Mouse (Mus musculus) lung, adult 2 months (tissue): ENCODE results near the gene Prss35. TPM values are rescaled to one million over a fixed set of nuclear protein-coding genes. Genes with fewer than 3 reads are reported as not detected.

Experiments used
- DNase-seq: peaks from one replicate; pipeline ENCODE4 v3.0.0; 2022
- H3K4me1 ChIP-seq: fragments of 200-500 bp; 2 replicates; pipeline ENCODE4 v1.6.1; 2011; ENCODE audit warnings: low read length; ENCODE audit not compliant: control insufficient read depth, insufficient read depth
- H3K4me3 ChIP-seq: fragments of 200-500 bp; replicated peaks from 2 replicates; pipeline ENCODE3; 2011; ENCODE audit warnings: low read depth, mild to moderate bottlenecking, control low read depth, low read length; ENCODE audit errors: extremely low read depth
- CTCF ChIP-seq: fragments of 200-500 bp; IDR thresholded peaks from 2 replicates; pipeline ENCODE4 v1.5.1; 2011; ENCODE audit warnings: mild to moderate bottlenecking, low read length, control low read depth; ENCODE audit not compliant: insufficient read depth
- POLR2A ChIP-seq: fragments of 200-500 bp; IDR thresholded peaks from 2 replicates; pipeline ENCODE4 v1.6.1; 2011; ENCODE audit warnings: low read depth, mild to moderate bottlenecking, control low read depth, low read length, borderline replicate concordance; ENCODE audit errors: extremely low read depth
- WGBS: fragments of 180-500 bp; shearing (Covaris S2); methylation state at CpG from one replicate; pipeline ENCODE4 v1.1.7; 2018; 5-methylcytosine and 5-hydroxymethylcytosine counted together
- polyA plus RNA-seq: library from polyadenylated mRNA; depleted of rRNA; stranded (reverse); fragments of >200 nt; gene quantifications from 2 replicates; pipeline ENCODE4 v1.2.3, GENCODE M21; 2012; rRNA removed

Prss35 gene
- 0.44 and 1.0 TPM in 2 replicates for polyA plus RNA-seq

DNA sequence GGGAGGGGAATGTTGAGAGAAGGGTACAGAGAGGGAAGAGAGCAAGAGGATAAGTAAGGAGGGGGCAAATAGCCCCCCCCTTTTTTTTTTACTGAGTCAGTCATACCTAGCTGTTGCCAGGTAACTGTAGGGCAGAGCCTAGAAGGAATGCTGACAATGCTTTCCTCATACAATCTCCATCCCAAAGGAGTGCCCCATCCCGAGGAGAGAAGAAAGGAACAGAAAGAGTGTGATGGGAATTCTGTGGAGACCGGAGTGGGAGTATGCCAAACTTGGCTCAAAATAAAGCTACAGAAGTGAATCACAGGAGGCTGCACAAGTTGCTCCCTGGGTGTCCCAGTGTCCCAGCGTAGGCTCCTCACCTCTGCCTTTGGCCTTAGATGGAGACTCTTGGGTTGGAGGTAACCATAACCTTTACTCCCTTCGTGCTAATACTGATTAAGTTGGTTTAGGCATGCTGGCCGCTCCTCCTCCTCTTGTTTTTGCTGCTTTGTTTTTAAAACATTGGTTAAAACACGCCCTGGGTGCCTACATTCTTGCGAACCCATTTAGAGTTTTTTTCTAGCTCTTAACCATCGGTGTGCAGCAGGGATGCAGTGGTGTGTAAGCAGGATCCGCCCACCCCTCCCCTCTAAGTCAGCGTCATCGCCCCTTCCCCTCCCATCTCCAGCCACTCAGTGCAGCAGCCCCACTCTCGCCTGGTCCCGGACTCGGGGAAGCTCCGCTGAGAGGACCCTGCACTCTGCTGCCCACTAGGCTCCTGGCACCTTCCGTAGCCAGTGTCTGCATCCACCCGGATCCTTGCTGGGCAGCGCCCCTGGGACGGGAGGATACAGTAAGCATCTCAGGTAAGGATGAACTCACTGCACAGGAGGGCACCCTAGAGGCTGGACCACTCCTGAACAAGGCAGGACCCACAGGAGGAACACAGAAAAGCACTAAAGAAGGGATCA lies at the start of gene Prss35:
Prss35 (plus strand) TSS at position 691 of the 953 bp plus-strand sequence.
- no peak for DNase-seq
- peaks cover 2% of the 10 kb centered on the region; the same call in 1 of the 2 replicates for H3K4me1 ChIP-seq
- WGBS: 5% methylated on average over 19 of the region's 19 CpGs
- no peak for TF ChIP-seq POLR2A
- no peak within 1 kb of the TSS for H3K4me3 ChIP-seq

DNA sequence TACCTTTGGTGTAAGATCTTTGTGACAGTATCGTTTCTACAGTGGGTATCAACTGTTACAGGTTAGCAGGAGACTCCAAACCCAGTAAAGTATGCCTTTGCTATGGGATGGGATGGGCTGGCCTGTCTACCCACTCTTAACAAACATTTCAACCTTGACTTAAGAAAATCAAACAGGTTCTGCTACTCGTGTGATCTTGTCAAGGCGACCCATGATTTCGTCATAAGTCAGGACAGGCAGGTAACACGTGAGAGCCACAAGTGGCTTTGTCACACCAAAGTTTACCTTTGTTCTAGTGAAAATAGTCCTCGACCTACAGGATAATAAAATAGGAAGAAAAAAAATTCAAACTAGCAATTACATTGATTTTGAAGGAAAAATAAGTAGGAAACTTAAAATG lies 49.5 kb upstream of the Prss35 start:
- DNase-seq: no peak
- H3K4me1 ChIP-seq: peaks cover 4% of the 10 kb centered on the region; the same call in 1 of the 2 replicates
- 69% methylated on average over 6 of the region's 6 CpGs for WGBS
- H3K4me3 ChIP-seq: no peak overlapping the region
- TF ChIP-seq POLR2A (no peak), CTCF (no peak)

DNA sequence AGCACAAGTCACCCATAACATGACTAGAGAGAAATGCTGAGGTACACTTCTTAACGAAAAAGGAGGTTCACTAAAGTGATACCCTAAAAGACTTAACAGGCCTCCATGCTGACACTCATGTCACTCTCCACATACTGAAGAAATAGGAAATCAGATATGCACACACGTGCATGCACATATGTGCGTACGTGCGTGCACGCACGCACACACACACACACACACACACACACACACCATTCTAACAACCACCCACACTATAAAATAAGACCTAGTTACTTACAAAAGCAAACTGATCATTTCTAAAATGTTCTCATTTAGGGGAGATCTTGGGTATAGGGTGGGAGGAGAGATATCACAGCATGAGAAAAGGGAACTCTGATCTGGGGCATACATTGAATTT lies 48.8 kb upstream of the Prss35 start:
- TF ChIP-seq CTCF: no peak
- TF ChIP-seq POLR2A: no peak
- 89% methylated on average over 7 of the region's 7 CpGs for WGBS
- no peak for DNase-seq
- Histone ChIP-seq H3K4me1 (peaks cover 4% of the 10 kb centered on the region; the same call in 1 of the 2 replicates), H3K4me3 (peak overlapping the region; percentile 47)

DNA sequence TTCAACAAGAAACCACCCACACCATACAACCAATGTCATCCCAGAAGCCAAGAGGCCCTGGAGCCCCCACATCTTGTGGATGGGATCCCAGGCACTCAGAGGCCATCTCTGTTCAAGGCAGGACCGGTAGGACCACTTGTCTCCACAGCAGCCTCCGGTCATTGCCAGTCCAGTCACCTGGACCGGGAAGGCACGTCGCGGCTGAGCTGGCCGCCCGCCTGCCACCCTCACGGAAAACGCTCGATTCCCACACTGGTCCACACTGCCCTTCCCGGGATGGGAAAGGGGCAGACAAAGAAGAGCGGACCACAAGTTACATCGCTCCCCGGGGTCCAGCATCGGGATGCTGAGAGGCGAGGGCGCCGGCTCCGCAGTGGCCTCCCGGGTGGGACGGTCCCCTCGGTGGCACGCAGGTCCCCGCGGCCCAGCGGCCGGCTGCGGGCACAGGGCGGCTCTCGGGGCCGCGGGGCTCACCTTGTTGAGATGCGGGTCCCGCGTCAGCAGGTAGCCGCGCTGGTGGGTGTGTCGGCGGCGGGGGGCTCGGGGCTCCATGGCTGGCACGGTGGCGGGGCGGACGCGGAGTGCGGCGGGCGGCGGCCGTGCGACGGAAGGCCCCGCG lies 48.1 kb upstream of the Prss35 start:
- TF ChIP-seq CTCF (no peak), POLR2A (0 out of 2 replicates have a peak, but pooled peaks have one; percentile 29)
- 2% methylated on average over 54 of the region's 56 CpGs for WGBS
- Histone ChIP-seq H3K4me3 (peak overlapping the region; percentile 67), H3K4me1 (peaks cover 4% of the 10 kb centered on the region; the same call in 1 of the 2 replicates)
- peak; percentile 60 for DNase-seq

DNA sequence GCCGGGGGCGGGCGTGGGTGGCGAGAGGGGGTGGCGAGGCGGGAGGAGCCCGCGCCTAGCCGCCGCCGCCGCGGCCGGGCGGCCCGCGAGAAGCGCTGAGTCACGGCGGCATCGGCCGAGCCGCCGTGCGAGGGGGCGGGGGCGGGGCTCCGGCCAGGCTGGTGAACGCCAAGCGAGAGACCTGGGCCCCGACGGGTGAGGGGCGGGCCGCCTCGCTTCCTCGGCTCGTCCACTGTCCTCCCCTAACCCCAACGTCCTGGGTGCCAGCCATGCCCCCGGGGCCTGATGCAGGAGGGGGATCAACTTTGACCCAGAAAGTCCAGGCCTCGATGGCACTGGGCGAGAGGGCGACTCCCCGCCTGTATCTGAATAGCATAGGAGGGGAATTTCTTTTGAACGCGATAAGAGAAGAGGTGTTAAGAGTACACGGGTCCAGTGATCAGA lies 47.6 kb upstream of the Prss35 start, which contains the start of gene Me1:
Me1 (minus strand) TSS at position 136 of the 444 bp plus-strand sequence.
- 3% methylated on average over 38 of the region's 46 CpGs for whole genome bisulfite sequencing
- DNase-seq: peak; percentile 65
- TF ChIP-seq POLR2A (no peak), CTCF (no peak)
- Histone ChIP-seq H3K4me1 (peaks cover 4% of the 10 kb centered on the region; the same call in 1 of the 2 replicates), H3K4me3 (peak within 1 kb of the TSS; percentile 67)

DNA sequence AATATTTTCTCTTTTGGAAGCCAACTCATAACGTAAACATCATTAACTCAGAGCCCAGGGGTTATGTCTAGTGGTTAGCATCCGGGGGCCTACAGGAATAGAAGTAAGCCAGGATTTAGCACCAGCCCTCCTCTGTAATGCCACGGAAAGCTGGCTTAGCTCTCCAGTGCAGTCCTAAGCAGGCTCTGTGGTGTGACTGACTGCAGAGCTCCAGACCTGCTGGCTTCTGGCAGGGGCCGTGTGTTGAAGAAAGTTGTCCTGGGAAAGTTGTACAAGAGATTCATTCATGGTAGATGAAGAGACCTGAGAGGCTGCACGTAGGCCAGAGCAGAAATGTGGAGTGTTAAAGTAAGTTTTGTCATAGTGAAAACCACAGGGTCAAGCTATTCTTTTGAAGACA lies 42.2 kb upstream of the Prss35 start:
- no peak for TF ChIP-seq CTCF
- TF ChIP-seq POLR2A: no peak
- Histone ChIP-seq H3K4me1 (peaks cover 2% of the 10 kb centered on the region; the same call in 1 of the 2 replicates), H3K4me3 (no peak overlapping the region)
- peak; percentile 17 for DNase-seq
- WGBS: 33% methylated on average over 5 of the region's 5 CpGs

DNA sequence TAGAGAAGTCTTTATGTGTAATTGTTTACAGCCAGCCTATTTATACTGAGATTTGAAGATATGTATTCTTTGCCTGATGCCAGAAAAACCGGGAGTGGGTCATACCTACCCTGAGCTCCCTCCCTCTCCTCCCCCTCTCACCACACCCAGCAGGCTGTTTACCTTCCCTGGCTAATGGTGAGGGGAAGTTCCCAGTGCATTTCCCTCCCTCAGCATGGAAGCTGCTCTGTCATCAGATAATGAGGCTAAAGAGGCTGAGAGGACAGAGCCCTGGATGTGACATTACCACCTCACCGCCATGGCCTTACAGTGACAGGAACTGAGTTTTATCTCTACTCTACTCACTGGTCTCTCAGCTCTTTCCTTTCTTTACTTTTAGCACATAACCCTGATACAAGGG lies 41.6 kb upstream of the Prss35 start:
- WGBS: 29% methylated on average over 2 of the region's 2 CpGs
- DNase-seq: no peak
- Histone ChIP-seq H3K4me1 (0 out of 2 replicates have a peak, but pooled peaks cover 2% of the 10 kb centered on the region), H3K4me3 (no peak overlapping the region)
- TF ChIP-seq POLR2A (no peak), CTCF (no peak)

DNA sequence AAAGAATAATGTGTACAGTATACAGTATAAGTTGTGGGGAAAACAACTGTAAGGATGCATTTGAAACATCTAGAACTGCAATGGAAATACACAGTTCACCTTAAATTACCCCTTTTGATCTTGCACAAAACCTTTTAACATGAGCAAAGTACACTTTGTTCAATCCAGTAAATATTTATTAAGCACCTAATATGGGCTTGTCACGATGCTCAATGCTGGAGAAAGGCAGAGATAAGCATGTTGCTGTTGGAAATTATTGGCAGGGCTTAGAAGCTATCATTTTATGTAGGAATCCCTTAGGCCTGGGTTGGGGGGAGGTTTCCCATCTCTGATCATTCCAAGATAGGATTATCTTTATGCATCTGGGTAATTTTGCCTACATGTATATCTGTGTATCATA lies 36.0 kb upstream of the Prss35 start:
- TF ChIP-seq POLR2A: no peak
- no peak for TF ChIP-seq CTCF
- WGBS: 58% methylated on average over 1 of the region's 1 CpGs
- Histone ChIP-seq H3K4me1 (no peaks in the 10 kb centered on the region), H3K4me3 (no peak overlapping the region)
- DNase-seq: no peak

DNA sequence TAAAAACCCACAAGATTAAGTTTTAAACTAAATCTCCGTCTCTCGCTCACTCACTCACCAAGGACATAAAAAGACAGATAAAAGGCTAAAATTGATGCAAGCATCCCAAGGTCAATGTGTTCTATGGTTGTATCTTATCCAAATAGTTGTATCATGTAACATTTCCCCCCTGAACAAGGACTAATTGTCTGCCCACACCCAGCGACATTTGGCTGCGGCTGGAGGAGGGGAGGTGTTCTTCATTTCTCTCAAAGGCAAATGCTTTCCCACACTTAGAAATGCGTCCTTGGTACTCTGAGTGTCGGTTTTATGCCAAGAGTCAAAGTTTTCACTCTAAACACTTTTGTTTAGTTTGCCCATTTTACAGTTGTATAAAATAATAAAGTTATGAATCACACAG lies 34.5 kb upstream of the Prss35 start:
- WGBS: 56% methylated on average over 6 of the region's 6 CpGs
- Histone ChIP-seq H3K4me3 (no peak overlapping the region), H3K4me1 (no peaks in the 10 kb centered on the region)
- TF ChIP-seq POLR2A (no peak), CTCF (no peak)
- no peak for DNase-seq

DNA sequence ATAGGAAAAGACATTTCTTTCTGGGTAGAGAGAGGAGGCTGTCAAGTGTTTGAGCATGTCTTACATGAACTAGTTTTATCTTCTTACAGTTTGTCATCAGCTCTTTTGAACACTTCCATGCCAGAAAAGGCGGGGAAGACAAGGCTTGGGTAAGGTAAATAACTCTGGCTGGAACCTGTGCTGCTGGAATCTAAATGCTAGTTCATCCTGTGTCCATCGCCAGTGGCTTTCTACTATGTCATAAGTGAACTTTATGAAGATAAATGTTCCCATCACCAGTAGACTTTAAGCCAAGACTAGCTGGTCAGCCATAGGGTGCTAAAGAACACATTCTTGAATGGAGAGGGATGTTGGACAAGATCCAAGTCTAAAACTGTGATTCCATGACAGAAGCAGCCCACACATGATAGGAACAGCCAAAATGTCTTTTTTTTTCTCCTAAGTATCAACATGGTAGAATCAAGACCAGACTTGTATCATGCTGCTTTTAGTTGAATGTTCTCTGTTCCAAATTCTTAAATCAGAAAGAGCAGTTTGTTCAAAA lies 33.3 kb upstream of the Prss35 start:
- DNase-seq: no peak
- Histone ChIP-seq H3K4me3 (no peak overlapping the region), H3K4me1 (no peaks in the 10 kb centered on the region)
- WGBS: 65% methylated on average over 2 of the region's 2 CpGs
- TF ChIP-seq CTCF (no peak), POLR2A (no peak)
